Mouse (Mus musculus) limb, embryonic 14.5 days (tissue): ENCODE results near the gene Pde4a. TPM values are rescaled to one million over a fixed set of nuclear protein-coding genes. Genes with fewer than 3 reads are reported as not detected.

ENCODE experiments used
- ATAC-seq: fragments of 200-750 bp; cut with Nextera tagmentation; 2 replicates; pipeline ENCODE4 v1.8.0; 2017; ENCODE audit warnings: low read depth, moderate number of reproducible peaks, moderate TSS enrichment; ENCODE audit not compliant: low FRiP score
- DNase-seq: peaks from one replicate; pipeline ENCODE4 v3.0.0-alpha.2; 2015; ENCODE audit warnings: low spot score
- H3K27ac ChIP-seq: fragments of 300-500 bp; sonication (generic); replicated peaks from 2 replicates; pipeline ENCODE4 v1.5.1; 2014; ENCODE audit warnings: low read depth, mild to moderate bottlenecking, low read length, moderate library complexity, mixed read lengths
- H3K27me3 ChIP-seq: fragments of 300-500 bp; sonication (generic); 2 replicates; pipeline ENCODE4 v1.6.1; 2014; ENCODE audit warnings: low read length, mixed read lengths; ENCODE audit not compliant: control insufficient read depth, insufficient read depth
- H3K36me3 ChIP-seq: fragments of 300-500 bp; sonication (generic); 2 replicates; pipeline ENCODE4 v1.6.1; 2014; ENCODE audit warnings: mild to moderate bottlenecking, low read length, moderate library complexity, mixed read lengths; ENCODE audit not compliant: control insufficient read depth, insufficient read depth
- H3K4me1 ChIP-seq: fragments of 300-500 bp; sonication (generic); 2 replicates; pipeline ENCODE4 v1.6.1; 2014; ENCODE audit warnings: antibody characterized with exemption, low read length, mixed read lengths; ENCODE audit not compliant: control insufficient read depth, insufficient read depth
- H3K4me2 ChIP-seq: fragments of 300-500 bp; sonication (generic); replicated peaks from 2 replicates; pipeline ENCODE4 v1.6.1; 2014; ENCODE audit warnings: low read depth, mild to moderate bottlenecking, low read length, moderate library complexity; ENCODE audit not compliant: severe bottlenecking
- H3K4me3 ChIP-seq: fragments of 300-500 bp; sonication (generic); replicated peaks from 2 replicates; pipeline ENCODE4 v1.5.1; 2014; ENCODE audit warnings: low read length
- H3K9ac ChIP-seq: fragments of 300-500 bp; sonication (generic); 2 replicates; pipeline ENCODE4 v1.6.1; 2014; ENCODE audit warnings: mild to moderate bottlenecking, low read depth, low read length, moderate library complexity; ENCODE audit not compliant: severe bottlenecking
- H3K9me3 ChIP-seq: fragments of 300-500 bp; sonication (generic); 2 replicates; pipeline ENCODE4 v1.6.1; 2016; ENCODE audit warnings: low read length; ENCODE audit not compliant: control insufficient read depth
- POLR2A ChIP-seq: fragments of 200-500 bp; IDR thresholded peaks from 2 replicates; pipeline ENCODE4 v1.8.0; 2012; ENCODE audit warnings: inconsistent platforms, mild to moderate bottlenecking, moderate library complexity, borderline replicate concordance; ENCODE audit not compliant: insufficient read depth, insufficient read length; ENCODE audit errors: extremely low read depth
- WGBS: fragments of 180-500 bp; shearing (Covaris S2); extraction: QIAGEN DNeasy Blood & Tissue Kit; methylation state at CpG from one replicate; pipeline ENCODE4 v1.1.7; 2014; 5-methylcytosine and 5-hydroxymethylcytosine counted together
- polyA plus RNA-seq, 2 experiments: library from polyadenylated mRNA; depleted of rRNA in 1 of 2; stranded (reverse) in 1 of 2; unstranded in 1 of 2; fragments of >200 nt; fragmentation: Nextera tagmentation in 1 of 2; extraction: Ambion mirVana in 1 of 2; gene quantifications; 2 replicates each; pipeline versions ENCODE4 v1.2.1 to v1.2.3; 2012 to 2014

The Pde4a gene
- polyA plus RNA-seq, 2 experiments: 4.4 to 5.7 TPM

- Histone ChIP-seq H3K9ac (no peak overlapping the region), H3K27me3 (no peaks in the 10 kb centered on the region), H3K27ac (no peak overlapping the region), H3K36me3 (peaks cover 39% of the 10 kb centered on the region), H3K4me1 (peaks cover 5% of the 10 kb centered on the region; the same call in 1 of the 2 replicates), H3K4me2 (no peak overlapping the region), H3K4me3 (no peak overlapping the region), H3K9me3 (no peaks in the 10 kb centered on the region)
- DNase-seq (no peak), ATAC-seq (no peak)
- no peak for TF ChIP-seq POLR2A
- 80% methylated on average over 2 of the region's 2 CpGs for WGBS
These were observed 39.3 kb upstream of the Pde4a start for GRCm38 (mm10) chr9:21126259-21126627.

GRCm38 (mm10) chr9:21131059-21131956 lies 34.2 kb upstream of the Pde4a start, which contains the start of gene Tyk2:
TSS of gene Tyk2 (minus strand) at chr9:21131243.
- peaks cover 5% of the 10 kb centered on the region; the same call in 1 of the 2 replicates for H3K4me1 ChIP-seq
- ATAC-seq (peak; percentile 96), DNase-seq (peak; percentile 99)
- WGBS: 6% methylated on average over 37 of the region's 37 CpGs
- H3K9me3 ChIP-seq: no peaks in the 10 kb centered on the region
- peak within 1 kb of the TSS; percentile 59 for H3K9ac ChIP-seq
- peak within 1 kb of the TSS; percentile 58 for H3K4me2 ChIP-seq
- 0 out of 2 replicates have a peak within 1 kb of the TSS, but pooled peaks have one; percentile 52 for H3K27ac ChIP-seq
- no peaks in the 10 kb centered on the region for H3K27me3 ChIP-seq
- peaks cover 17% of the 10 kb centered on the region for H3K36me3 ChIP-seq
- H3K4me3 ChIP-seq: peak within 1 kb of the TSS; percentile 66
- TF ChIP-seq POLR2A: peak; percentile 88; the same call in 1 of the 2 replicates

GRCm38 (mm10) chr9:21132102-21132775 lies 33.3 kb upstream of the Pde4a start:
- H3K36me3 ChIP-seq: peaks cover 8% of the 10 kb centered on the region
- no peak for ATAC-seq
- TF ChIP-seq POLR2A: no peak
- H3K9me3 ChIP-seq: no peaks in the 10 kb centered on the region
- no peak overlapping the region for H3K9ac ChIP-seq
- H3K27me3 ChIP-seq: no peaks in the 10 kb centered on the region
- WGBS: 80% methylated on average over 12 of the region's 12 CpGs
- H3K4me2 ChIP-seq: no peak overlapping the region
- H3K27ac ChIP-seq: no peak overlapping the region
- DNase-seq: no peak
- H3K4me1 ChIP-seq: peaks cover 5% of the 10 kb centered on the region; the same call in 1 of the 2 replicates
- H3K4me3 ChIP-seq: no peak overlapping the region

GRCm38 (mm10) chr9:21133064-21133707 lies 32.3 kb upstream of the Pde4a start:
- TF ChIP-seq POLR2A: no peak
- H3K27me3 ChIP-seq: no peaks in the 10 kb centered on the region
- no peak for ATAC-seq
- H3K4me1 ChIP-seq: peaks cover 5% of the 10 kb centered on the region; the same call in 1 of the 2 replicates
- WGBS: 74% methylated on average over 9 of the region's 9 CpGs
- H3K27ac ChIP-seq: no peak overlapping the region
- no peak overlapping the region for H3K9ac ChIP-seq
- no peaks in the 10 kb centered on the region for H3K9me3 ChIP-seq
- H3K36me3 ChIP-seq: peaks cover 10% of the 10 kb centered on the region
- no peak for DNase-seq
- no peak overlapping the region for H3K4me3 ChIP-seq
- H3K4me2 ChIP-seq: no peak overlapping the region
